Mouse (Mus musculus): Measurements from ENCODE around the gene Rfc5.

- TF ChIP-seq CTCF (IDR thresholded peaks at IDR 0.05; ENCODE audit: low read depth) = no peak
- no peak for TF ChIP-seq EP300 (optimal IDR thresholded peaks at IDR 0.05)
Observed at GRCm38 (mm10) chr5:117367206-117367605, 21.6 kb downstream of the Rfc5 start.
